Comparison of ENCODE assay signal across 8 mouse cellular contexts in genomic region chr4:116878491-116878890, GRCm38 (mm10). TPM values are rescaled to one million over a fixed set of nuclear protein-coding genes. Genes with fewer than 3 reads are reported as not detected.
A peak's percentile ranks its signal among the peaks of the same experiment; 100 is the strongest.
DNase-seq lines count a peak whose midpoint lies in the region; ATAC-seq and TF ChIP-seq lines count a peak whose summit lies in the region.

No protein-coding gene starts in this region.

- WGBS in forebrain, embryonic 13.5 days, result under 1% methylated on average over 11 of the region's 11 CpGs
- 7% methylated on average over 11 of the region's 11 CpGs for whole genome bisulfite sequencing in kidney, postnatal 0 days
- WGBS in lung, embryonic 15.5 days, result 5% methylated on average over 11 of the region's 11 CpGs
- 5% methylated on average over 11 of the region's 11 CpGs for WGBS in small intestine, adult 2 months

- TF ChIP-seq CTCF in gastrocnemius, adult 2 months (IDR thresholded peaks at IDR 0.05), result no peak
- TF ChIP-seq CTCF in kidney, postnatal 0 days (IDR thresholded peaks at IDR 0.05; ENCODE audit: low read depth), result no peak
- no peak for TF ChIP-seq CTCF in small intestine, adult 2 months (IDR thresholded peaks at IDR 0.05; ENCODE audit: extremely low read depth, insufficient read length, insufficient replicate concordance, low read depth, low read length)

- TF ChIP-seq POLR2A in small intestine, adult 2 months (IDR thresholded peaks at IDR 0.05; ENCODE audit: low read depth, low read length), result no peak

- ATAC-seq in forebrain, embryonic 13.5 days, result peak; percentile 23; the same call in 1 of the 2 replicates
- no peak for ATAC-seq in kidney, postnatal 0 days (replicated peaks; ENCODE audit: low FRiP score, low read depth)
- no peak for ATAC-seq in lung, embryonic 15.5 days (ENCODE audit: borderline replicate concordance, extremely low read depth, low FRiP score, low TSS enrichment)

- peaks cover 8% of the 10 kb centered on the region; the same call in 1 of the 2 replicates for H3K4me1 ChIP-seq in forebrain, embryonic 13.5 days
- H3K4me1 ChIP-seq in kidney, postnatal 0 days (replicated peaks; ENCODE audit: insufficient read depth, low read length), result no peaks in the 10 kb centered on the region
- peaks cover 8% of the 10 kb centered on the region; the same call in 1 of the 2 replicates for H3K4me1 ChIP-seq in lung, embryonic 15.5 days
- H3K4me1 ChIP-seq in small intestine, adult 2 months (ENCODE audit: control insufficient read depth, insufficient read depth, insufficient read length, low read length), result peaks cover 4% of the 10 kb centered on the region; the same call in 1 of the 2 replicates

- H3K4me2 ChIP-seq in forebrain, embryonic 13.5 days, result peak overlapping the region; percentile 75
- peak overlapping the region; percentile 84 for H3K4me2 ChIP-seq in kidney, postnatal 0 days (ENCODE audit: low read length)
- H3K4me2 ChIP-seq in lung, embryonic 15.5 days, result peak overlapping the region; percentile 98

- peak overlapping the region; percentile 96 for H3K9ac ChIP-seq in forebrain, embryonic 13.5 days
- H3K9ac ChIP-seq in kidney, postnatal 0 days (ENCODE audit: low read depth, low read length), result no peak overlapping the region
- no peak overlapping the region for H3K9ac ChIP-seq in lung, embryonic 15.5 days

- intact Hi-C loops in gastrocnemius, adult 2 months (cut with DNase I), result no loop called here
- intact Hi-C loops in gastrocnemius, postnatal 36 days (cut with DNase I), result no loop called here

- H3K9me3 ChIP-seq in forebrain, embryonic 13.5 days (replicated peaks), result no peaks in the 10 kb centered on the region
- H3K9me3 ChIP-seq in kidney, postnatal 0 days (replicated peaks; ENCODE audit: low read length), result no peaks in the 10 kb centered on the region
- H3K9me3 ChIP-seq in lung, embryonic 15.5 days, result no peaks in the 10 kb centered on the region

- H3K4me3 ChIP-seq in gastrocnemius, adult 2 months, result peak overlapping the region; percentile 88; the same call in 1 of the 2 replicates
- H3K4me3 ChIP-seq in forebrain, embryonic 13.5 days, result peak overlapping the region; percentile 95
- peak overlapping the region; percentile 90 for H3K4me3 ChIP-seq in kidney, postnatal 0 days (replicated peaks; ENCODE audit: low read depth, low read length)
- H3K4me3 ChIP-seq in lung, embryonic 15.5 days, result peak overlapping the region; percentile 87
- peak overlapping the region; percentile 38 for H3K4me3 ChIP-seq in small intestine, adult 2 months (ENCODE audit: low read depth, low read length)

- no peak overlapping the region for H3K27ac ChIP-seq in gastrocnemius, adult 2 months
- H3K27ac ChIP-seq in forebrain, embryonic 13.5 days, result peak overlapping the region; percentile 99
- H3K27ac ChIP-seq in kidney, postnatal 0 days, result no peak overlapping the region
- H3K27ac ChIP-seq in lung, embryonic 15.5 days, result no peak overlapping the region
- no peak overlapping the region for H3K27ac ChIP-seq in small intestine, adult 2 months (ENCODE audit: insufficient read depth, low read depth, low read length)

- no peaks in the 10 kb centered on the region for H3K27me3 ChIP-seq in forebrain, embryonic 13.5 days
- H3K27me3 ChIP-seq in kidney, postnatal 0 days (ENCODE audit: insufficient read depth, low read length), result no peaks in the 10 kb centered on the region; the same call in 1 of the 2 replicates
- peaks cover 36% of the 10 kb centered on the region for H3K27me3 ChIP-seq in lung, embryonic 15.5 days
- no peaks in the 10 kb centered on the region for H3K27me3 ChIP-seq in small intestine, adult 2 months (ENCODE audit: control insufficient read depth, insufficient read depth, low read length)

- no peaks in the 10 kb centered on the region for H3K36me3 ChIP-seq in forebrain, embryonic 13.5 days (ENCODE audit: poor library complexity, severe bottlenecking)
- no peaks in the 10 kb centered on the region for H3K36me3 ChIP-seq in kidney, postnatal 0 days (ENCODE audit: insufficient read depth, low read length)
- no peaks in the 10 kb centered on the region for H3K36me3 ChIP-seq in lung, embryonic 15.5 days
- H3K36me3 ChIP-seq in small intestine, adult 2 months (ENCODE audit: control insufficient read depth, insufficient read depth, low read length), result no peaks in the 10 kb centered on the region

- no peak for DNase-seq in gastrocnemius, adult 2 months
- DNase-seq in gastrocnemius, postnatal 36 days, result no peak
- peak; percentile 65 for DNase-seq in brain, adult 2 months (ENCODE audit: low read depth, low spot score)
- peak; percentile 4 for DNase-seq in kidney, postnatal 0 days (ENCODE audit: low spot score)
- no peak for DNase-seq in urinary bladder, postnatal 25 days (ENCODE audit: low spot score)

RNA-seq across cellular contexts. Expression of gene Zswim5, which starts 1.3 kb away (rescaled TPM):
- under 1 TPM in 1 of 2 experiments, not detected in 1; 0.14 TPM for total RNA-seq in gastrocnemius, adult 2 months (2021)
- under 1 TPM; 0.05 to 0.08 TPM for total RNA-seq in gastrocnemius, postnatal 36 days (2021)
- polyA plus RNA-seq in forebrain, embryonic 13.5 days (2015; fragmentation: Nextera tagmentation; extraction: Ambion mirVana), result 12.8 TPM in 2 replicates
- polyA plus RNA-seq in kidney, postnatal 0 days (2015; fragmentation: Nextera tagmentation; extraction: Ambion mirVana), result 1.4 and 1.5 TPM in 2 replicates
- 0.56 and 0.58 TPM in 2 replicates for polyA plus RNA-seq in lung, embryonic 15.5 days (2015; fragmentation: Nextera tagmentation; extraction: Ambion mirVana)
- polyA plus RNA-seq in small intestine, adult 2 months (2012; rRNA removed), result 8.1 and 14.7 TPM in 2 replicates

RNA-seq across cellular contexts. Expression of gene Hpdl, which starts 57.0 kb away (rescaled TPM):
- total RNA-seq in gastrocnemius, adult 2 months (2021), result 1 to 10 TPM; 1.5 to 1.9 TPM
- 1 to 10 TPM; 1.5 to 2.9 TPM for total RNA-seq in gastrocnemius, postnatal 36 days (2021)
- 0.85 and 0.94 TPM in 2 replicates for polyA plus RNA-seq in forebrain, embryonic 13.5 days (2015; fragmentation: Nextera tagmentation; extraction: Ambion mirVana)
- polyA plus RNA-seq in kidney, postnatal 0 days (2015; fragmentation: Nextera tagmentation; extraction: Ambion mirVana), result 2.2 and 2.3 TPM in 2 replicates
- polyA plus RNA-seq in lung, embryonic 15.5 days (2015; fragmentation: Nextera tagmentation; extraction: Ambion mirVana), result 0.52 and 0.71 TPM in 2 replicates
- polyA plus RNA-seq in small intestine, adult 2 months (2012; rRNA removed), result 4.3 and 7.3 TPM in 2 replicates

Comparison
In these comparisons a context has a peak if more than half of its experiments do, and no peak if none do; other contexts are left out.
1. DNase-seq: peak in brain, adult 2 months (single experiment) and kidney, postnatal 0 days (single experiment); none in gastrocnemius, adult 2 months (single experiment), gastrocnemius, postnatal 36 days (0 of 2) and urinary bladder, postnatal 25 days (single experiment).
2. H3K4me3 ChIP-seq: peak in every context shown above with its lines; median percentile 95 in forebrain, embryonic 13.5 days; 90 in kidney, postnatal 0 days; 88 in gastrocnemius, adult 2 months; 87 in lung, embryonic 15.5 days; 38 in small intestine, adult 2 months.
3. Peak in every context shown above with its lines, with median percentiles within 50 percentile points of each other: H3K4me2 ChIP-seq.